Mouse (Mus musculus) heart, embryonic 14.5 days (tissue): ENCODE measurements around the gene Lrrc45. TPM values are rescaled to one million over a fixed set of nuclear protein-coding genes. Genes with fewer than 3 reads are reported as not detected.
A peak's percentile ranks its signal among the peaks of the same experiment; 100 is the strongest.
"Not testable (repeated sequence)": the region's sequence is repeated elsewhere in the genome, so short reads cannot be mapped to it uniquely, and the experiment has no call there.

Experiments used
- ATAC-seq: fragments of 200-750 bp; cut with Nextera tagmentation; 2 replicates; pipeline ENCODE4 v1.8.0; 2017; ENCODE audit warnings: low read depth, moderate TSS enrichment; ENCODE audit not compliant: insufficient number of reproducible peaks, insufficient read depth, low FRiP score
- H3K27ac ChIP-seq, 2 experiments: fragments of 200-500 bp in 1 of 2; fragments of 300-500 bp in 1 of 2; sonication (generic) in 1 of 2; replicated peaks in 1 of 2; 2 replicates each; pipeline ENCODE4 v1.5.1; 2012 to 2014; ENCODE audit warnings: low read depth in 2 of 2, low read length in 2 of 2, control low read depth in 1 of 2, mild to moderate bottlenecking in 1 of 2, mixed read lengths in 1 of 2; ENCODE audit not compliant: control insufficient read depth in 1 of 2, insufficient read depth in 1 of 2
- H3K27me3 ChIP-seq: fragments of 300-500 bp; sonication (generic); 2 replicates; pipeline ENCODE4 v1.6.1; 2014; ENCODE audit warnings: mild to moderate bottlenecking, low read length, control low read depth; ENCODE audit not compliant: control insufficient read depth, insufficient read depth
- H3K36me3 ChIP-seq: fragments of 300-500 bp; sonication (generic); 2 replicates; pipeline ENCODE4 v1.6.1; 2014; ENCODE audit warnings: mild to moderate bottlenecking, control low read depth, low read length, mixed read lengths; ENCODE audit not compliant: control insufficient read depth, insufficient read depth
- H3K4me1 ChIP-seq, 2 experiments: fragments of 200-500 bp in 1 of 2; fragments of 300-500 bp in 1 of 2; sonication (generic) in 1 of 2; 2 replicates each; pipeline ENCODE4 v1.6.1; 2012 to 2014; ENCODE audit warnings: low read length in 2 of 2, control low read depth in 1 of 2, mixed read lengths in 1 of 2; ENCODE audit not compliant: control insufficient read depth in 2 of 2, insufficient read depth in 2 of 2
- H3K4me2 ChIP-seq: fragments of 300-500 bp; sonication (generic); 2 replicates; pipeline ENCODE4 v1.6.1; 2014; ENCODE audit warnings: mild to moderate bottlenecking, low read length
- H3K4me3 ChIP-seq, 2 experiments: fragments of 200-500 bp in 1 of 2; fragments of 300-500 bp in 1 of 2; sonication (generic) in 1 of 2; 2 replicates each; pipeline ENCODE4 v1.5.1; 2012 to 2014; ENCODE audit warnings: low read length in 2 of 2, mild to moderate bottlenecking in 2 of 2, control low read depth in 1 of 2, low read depth in 1 of 2, moderate library complexity in 1 of 2; ENCODE audit not compliant: control insufficient read depth in 1 of 2, insufficient read depth in 1 of 2
- H3K9ac ChIP-seq: fragments of 300-500 bp; sonication (generic); 2 replicates; pipeline ENCODE4 v1.6.1; 2014; ENCODE audit warnings: mild to moderate bottlenecking, low read length
- H3K9me3 ChIP-seq: fragments of 300-500 bp; sonication (generic); 2 replicates; pipeline ENCODE4 v1.6.1; 2016; ENCODE audit warnings: low read length, control low read depth; ENCODE audit not compliant: control insufficient read depth
- WGBS: fragments of 180-500 bp; shearing (Covaris S2); extraction: QIAGEN DNeasy Blood & Tissue Kit; methylation state at CpG from one replicate; pipeline ENCODE4 v1.1.7; 2014; 5-methylcytosine and 5-hydroxymethylcytosine counted together
- polyA plus RNA-seq: library from polyadenylated mRNA; unstranded; fragments of >200 nt; fragmentation: Nextera tagmentation; extraction: Ambion mirVana; gene quantifications from 2 replicates; pipeline ENCODE4 v1.2.1, GENCODE M21; 2014

Gene Lrrc45
- polyA plus RNA-seq, 1 experiment from 2014 or later: 23.7 TPM

DNA sequence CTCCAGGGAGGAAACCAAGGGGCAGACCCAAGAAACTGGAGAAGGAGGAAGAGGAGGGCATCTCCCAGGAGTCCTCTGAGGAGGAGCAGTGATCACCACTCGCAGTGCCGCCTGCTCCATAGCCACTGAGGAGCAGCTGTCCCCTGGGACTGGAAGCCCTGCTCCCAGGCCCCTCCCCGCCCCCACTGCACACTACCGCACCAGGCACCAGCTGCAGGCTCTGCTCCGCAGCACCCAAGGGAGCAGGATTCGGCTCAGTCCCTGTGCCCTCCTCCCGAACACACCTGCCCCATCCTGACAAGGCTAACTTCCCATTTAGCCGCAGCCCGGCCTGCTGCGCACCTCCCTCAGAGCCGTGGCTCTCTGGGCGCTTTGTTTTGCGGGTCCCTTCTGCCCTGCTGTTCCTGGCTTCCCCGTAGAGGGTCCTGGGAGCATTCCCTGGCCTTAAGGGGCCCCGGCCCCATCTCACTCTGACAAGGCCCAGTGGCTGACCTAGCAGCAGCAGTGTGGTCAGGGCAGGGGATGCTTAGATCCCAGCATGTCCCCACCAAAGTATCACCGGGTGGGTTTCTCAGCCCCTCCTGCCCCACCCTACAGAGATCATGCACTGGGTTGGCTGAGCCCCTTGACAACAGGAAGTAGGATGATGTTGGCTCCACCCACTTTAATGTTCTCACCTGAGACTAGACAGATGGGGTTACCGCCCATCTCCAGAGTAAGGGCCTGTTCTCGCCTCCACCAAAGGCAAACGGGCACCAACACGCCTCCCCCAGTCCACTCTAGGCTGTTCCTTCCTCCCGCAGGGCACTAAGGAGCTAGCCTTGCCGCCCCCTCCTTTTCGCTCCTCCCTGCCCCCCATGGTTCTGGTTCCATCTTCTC, 49.6 kb downstream of the Lrrc45 start:
- H3K9me3 ChIP-seq, H3K4me1 ChIP-seq, H3K27ac ChIP-seq, H3K9ac ChIP-seq, H3K4me3 ChIP-seq, H3K36me3 ChIP-seq, ATAC-seq: not testable (repeated sequence)
- WGBS: 16% methylated on average over 6 of the region's 23 CpGs
- Histone ChIP-seq H3K4me2 (peak overlapping the region; percentile 41), H3K27me3 (peaks cover 22% of the 10 kb centered on the region; the same call in 1 of the 2 replicates)

DNA sequence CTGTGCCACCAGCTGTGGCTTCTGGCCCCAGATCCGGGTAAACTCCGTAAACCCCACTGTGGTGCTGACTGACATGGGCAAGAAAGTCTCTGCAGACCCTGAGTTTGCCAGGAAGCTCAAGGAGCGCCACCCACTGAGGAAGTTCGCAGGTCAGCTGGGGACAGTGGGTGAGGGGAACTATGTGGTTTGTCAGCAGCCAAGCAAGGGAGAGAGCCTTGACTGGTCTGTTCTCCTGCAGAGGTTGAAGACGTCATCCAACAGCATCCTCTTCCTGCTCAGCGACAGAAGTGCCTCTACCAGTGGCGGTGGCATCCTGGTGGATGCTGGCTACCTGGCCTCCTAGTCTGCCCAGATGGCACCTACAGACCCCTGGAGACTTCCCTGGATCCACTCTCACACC, 53.3 kb downstream of the Lrrc45 start:
- H3K4me3 ChIP-seq, H3K9me3 ChIP-seq, H3K4me2 ChIP-seq, ATAC-seq, H3K36me3 ChIP-seq, H3K9ac ChIP-seq, H3K4me1 ChIP-seq, H3K27ac ChIP-seq: not testable (repeated sequence)
- peaks cover 16% of the 10 kb centered on the region; the same call in 1 of the 2 replicates for H3K27me3 ChIP-seq
- 43% methylated on average over 4 of the region's 7 CpGs for WGBS

DNA sequence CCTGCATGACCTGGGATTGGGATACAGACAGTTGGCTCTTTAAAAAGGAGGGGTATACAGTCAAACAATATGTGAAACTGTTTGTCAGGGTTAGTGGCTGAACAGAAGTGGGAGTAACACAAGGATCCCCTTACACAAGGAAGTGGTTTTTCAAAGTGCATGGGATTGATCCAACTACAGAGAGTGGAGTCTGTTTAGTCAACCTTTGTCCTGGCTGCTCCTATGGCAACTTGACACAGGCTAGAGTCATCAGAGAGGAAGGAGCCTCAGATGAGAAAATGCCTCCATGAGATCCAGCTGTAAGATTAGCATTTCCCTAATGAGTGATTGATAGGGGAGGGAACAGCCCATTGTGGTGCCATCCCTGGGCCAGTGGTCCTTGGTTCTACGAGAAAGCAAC, 54.5 kb downstream of the Lrrc45 start:
- H3K27me3 ChIP-seq: peaks cover 11% of the 10 kb centered on the region; the same call in 1 of the 2 replicates
- H3K27ac ChIP-seq: no peak overlapping the region
- H3K4me2 ChIP-seq: no peak overlapping the region
- H3K4me3 ChIP-seq: no peak overlapping the region
- H3K36me3 ChIP-seq: no peaks in the 10 kb centered on the region
- no peaks in the 10 kb centered on the region for H3K4me1 ChIP-seq
- 56% methylated on average over 1 of the region's 1 CpGs for WGBS
- no peak overlapping the region for H3K9ac ChIP-seq
- ATAC-seq: no peak
- H3K9me3 ChIP-seq: no peaks in the 10 kb centered on the region

Other genes with a start within 250 kb of the Lrrc45 start
- gene Arl16, start 246.3 kb upstream of the Lrrc45 start, polyA plus RNA-seq: 40.0 and 44.4 TPM in 2 replicates
- gene Mrpl12, start 229.3 kb upstream of the Lrrc45 start, polyA plus RNA-seq: 225 and 239 TPM in 2 replicates
- 39.4 and 41.7 TPM in 2 replicates for gene Slc25a10, start 222.1 kb upstream of the Lrrc45 start, polyA plus RNA-seq
- 2.3 and 2.5 TPM in 2 replicates for gene Gcgr, start 183.2 kb upstream of the Lrrc45 start, polyA plus RNA-seq
- gene Mcrip1, start 164.2 kb upstream of the Lrrc45 start, polyA plus RNA-seq: 153 and 158 TPM in 2 replicates
- not detected in 2 replicates for gene Ppp1r27, start 162.8 kb upstream of the Lrrc45 start, polyA plus RNA-seq
- gene P4hb, start 140.7 kb upstream of the Lrrc45 start, polyA plus RNA-seq: 431 and 451 TPM in 2 replicates
- gene Arhgdia, start 132.3 kb upstream of the Lrrc45 start, polyA plus RNA-seq: 360 and 367 TPM in 2 replicates
- 251 and 254 TPM in 2 replicates for gene Alyref, start 115.6 kb upstream of the Lrrc45 start, polyA plus RNA-seq
- 223 and 251 TPM in 2 replicates for gene Anapc11, start 115.5 kb upstream of the Lrrc45 start, polyA plus RNA-seq
- gene Npb, start 105.4 kb upstream of the Lrrc45 start, polyA plus RNA-seq: 17.5 and 18.9 TPM in 2 replicates
- gene Pcyt2, start 96.0 kb upstream of the Lrrc45 start, polyA plus RNA-seq: 72.0 and 73.2 TPM in 2 replicates
- gene Sirt7, start 88.7 kb upstream of the Lrrc45 start, polyA plus RNA-seq: 17.6 and 18.5 TPM in 2 replicates
- gene Mafg, start 80.3 kb upstream of the Lrrc45 start, polyA plus RNA-seq: 16.6 and 18.1 TPM in 2 replicates
- gene Pycr1, start 70.2 kb upstream of the Lrrc45 start, polyA plus RNA-seq: 17.1 and 22.3 TPM in 2 replicates
- 19.4 and 19.5 TPM in 2 replicates for gene Myadml2, start 65.8 kb upstream of the Lrrc45 start, polyA plus RNA-seq
- gene Notum, start 52.8 kb upstream of the Lrrc45 start, polyA plus RNA-seq: 1.1 and 1.6 TPM in 2 replicates
- 96.6 and 106 TPM in 2 replicates for gene Aspscr1, start 41.0 kb upstream of the Lrrc45 start, polyA plus RNA-seq
- gene Cenpx, start 187 bp upstream of the Lrrc45 start, polyA plus RNA-seq: 109 and 135 TPM in 2 replicates
- 0.69 and 1.9 TPM in 2 replicates for gene Rac3, start 7.5 kb downstream of the Lrrc45 start, polyA plus RNA-seq
- gene Dcxr, start 13.4 kb downstream of the Lrrc45 start, polyA plus RNA-seq: 7.7 and 11.9 TPM in 2 replicates
- 1.7 and 4.7 TPM in 2 replicates for gene Cbr2, start 18.2 kb downstream of the Lrrc45 start, polyA plus RNA-seq
- 1.9 and 2.9 TPM in 2 replicates for gene Hmga1b, start 48.9 kb downstream of the Lrrc45 start, polyA plus RNA-seq
- 16.0 and 16.7 TPM in 2 replicates for gene Rfng, start 70.3 kb downstream of the Lrrc45 start, polyA plus RNA-seq
- 138 and 151 TPM in 2 replicates for gene Gps1, start 70.3 kb downstream of the Lrrc45 start, polyA plus RNA-seq
- gene Dus1l, start 82.5 kb downstream of the Lrrc45 start, polyA plus RNA-seq: 43.6 and 44.5 TPM in 2 replicates
- 29.6 and 32.0 TPM in 2 replicates for gene Fasn, start 110.6 kb downstream of the Lrrc45 start, polyA plus RNA-seq
- gene Ccdc57, start 218.9 kb downstream of the Lrrc45 start, polyA plus RNA-seq: 4.2 and 4.8 TPM in 2 replicates
- gene Slc16a3, start 234.6 kb downstream of the Lrrc45 start, polyA plus RNA-seq: 82.5 and 111 TPM in 2 replicates